Mouse (Mus musculus): ENCODE results near the gene Prok2. TPM values are rescaled to one million over a fixed set of nuclear protein-coding genes. Genes with fewer than 3 reads are reported as not detected.

Gene Prok2
- polyA plus RNA-seq (2014; fragmentation: Nextera tagmentation; extraction: Ambion mirVana), result not detected in 2 replicates

DNA sequence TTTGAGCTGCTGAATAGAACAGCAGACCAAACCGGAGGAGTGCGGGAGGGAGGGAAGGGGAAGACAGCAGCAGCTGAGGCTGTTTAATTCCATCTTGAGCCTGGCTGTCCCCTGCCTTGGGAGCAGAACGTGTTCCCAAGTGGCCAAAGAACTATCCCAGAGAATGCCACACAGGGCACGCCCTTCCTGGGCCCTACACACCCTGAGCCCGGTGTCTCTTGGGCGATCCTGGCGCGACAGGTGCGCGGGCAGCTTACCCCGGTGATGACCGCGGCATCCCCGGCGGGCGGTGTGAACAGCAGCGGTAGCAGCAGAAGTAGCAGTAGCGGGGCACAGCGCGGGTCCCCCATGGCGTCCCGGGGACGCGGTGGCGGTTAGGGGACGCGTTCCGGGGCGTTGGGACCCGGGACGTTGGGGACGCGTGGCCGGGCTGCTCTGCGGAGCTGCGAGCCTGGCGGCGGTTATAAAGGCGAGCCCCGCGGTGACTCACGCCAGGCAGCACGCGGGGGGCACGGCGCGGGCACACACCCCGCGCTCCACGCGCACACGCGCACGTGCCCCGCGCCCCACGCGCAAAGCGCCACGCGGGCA is at the start of gene Prok2:
Prok2 (minus strand) TSS at position 422 of the 591 bp plus-strand sequence.
- Histone ChIP-seq H3K9me3 (ENCODE audit: control insufficient read depth, low read length) (no peaks in the 10 kb centered on the region), H3K27me3 (replicated peaks; ENCODE audit: control insufficient read depth, insufficient read depth, low read length) (peaks cover 41% of the 10 kb centered on the region), H3K36me3 (ENCODE audit: control insufficient read depth, insufficient read depth, low read length) (no peaks in the 10 kb centered on the region), H3K9ac (ENCODE audit: low read depth, low read length) (no peak within 1 kb of the TSS), H3K4me3 (ENCODE audit: low read depth, low read length) (peak within 1 kb of the TSS; percentile 42), H3K4me1 (replicated peaks; ENCODE audit: control insufficient read depth, insufficient read depth, low read length) (no peaks in the 10 kb centered on the region; the same call in 1 of the 2 replicates), H3K27ac (ENCODE audit: low read depth, low read length) (no peak within 1 kb of the TSS), H3K4me2 (peak within 1 kb of the TSS; percentile 73)
- peak; percentile 49 for DNase-seq (ENCODE audit: low spot score)
- ATAC-seq (replicated peaks; ENCODE audit: low FRiP score), result no peak
- 1% methylated on average over 61 of the region's 61 CpGs for WGBS

DNA sequence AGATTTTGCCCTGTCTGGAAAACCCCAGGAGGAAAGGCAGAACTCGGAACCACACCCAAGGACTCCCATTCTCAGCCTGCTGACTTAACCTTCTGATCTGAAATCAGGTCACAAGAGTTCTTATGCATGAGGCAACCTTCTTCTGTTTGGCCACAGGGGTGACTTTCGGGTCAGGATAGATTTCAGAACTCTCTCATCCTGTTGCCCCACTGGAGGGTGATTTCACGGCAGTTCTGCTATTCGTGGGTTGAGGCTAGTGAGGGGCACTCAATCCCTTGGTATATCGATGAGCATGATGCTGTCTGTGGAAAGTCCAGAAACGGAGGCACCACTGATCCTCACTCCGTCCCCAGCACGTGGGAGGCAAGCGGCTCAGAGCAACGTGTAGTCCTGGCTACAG is 48.5 kb upstream of the Prok2 start:
- Histone ChIP-seq H3K9me3 (ENCODE audit: control insufficient read depth, low read length) (no peaks in the 10 kb centered on the region), H3K9ac (ENCODE audit: low read depth, low read length) (no peak overlapping the region), H3K36me3 (ENCODE audit: control insufficient read depth, insufficient read depth, low read length) (no peaks in the 10 kb centered on the region), H3K27me3 (replicated peaks; ENCODE audit: control insufficient read depth, insufficient read depth, low read length) (no peaks in the 10 kb centered on the region; the same call in 1 of the 2 replicates), H3K4me3 (ENCODE audit: low read depth, low read length) (no peak overlapping the region), H3K4me1 (replicated peaks; ENCODE audit: control insufficient read depth, insufficient read depth, low read length) (no peaks in the 10 kb centered on the region), H3K27ac (ENCODE audit: low read depth, low read length) (no peak overlapping the region), H3K4me2 (no peak overlapping the region)
- ATAC-seq (replicated peaks; ENCODE audit: low FRiP score) (no peak), DNase-seq (ENCODE audit: low spot score) (no peak)
- 78% methylated on average over 10 of the region's 10 CpGs for WGBS

GRCm38 (mm10) chr6:99768495-99768894 is 42.3 kb upstream of the Prok2 start:
- Histone ChIP-seq H3K4me1 (replicated peaks; ENCODE audit: control insufficient read depth, insufficient read depth, low read length) (no peaks in the 10 kb centered on the region), H3K27ac (ENCODE audit: low read depth, low read length) (no peak overlapping the region), H3K4me2 (no peak overlapping the region), H3K9ac (ENCODE audit: low read depth, low read length) (no peak overlapping the region), H3K9me3 (ENCODE audit: control insufficient read depth, low read length) (no peaks in the 10 kb centered on the region), H3K4me3 (ENCODE audit: low read depth, low read length) (no peak overlapping the region), H3K36me3 (ENCODE audit: control insufficient read depth, insufficient read depth, low read length) (no peaks in the 10 kb centered on the region), H3K27me3 (replicated peaks; ENCODE audit: control insufficient read depth, insufficient read depth, low read length) (no peaks in the 10 kb centered on the region)
- DNase-seq (ENCODE audit: low spot score) (no peak), ATAC-seq (replicated peaks; ENCODE audit: low FRiP score) (no peak)
- 60% methylated on average over 5 of the region's 5 CpGs for WGBS

- DNase-seq (ENCODE audit: low spot score), result no peak
- Histone ChIP-seq H3K4me3 (ENCODE audit: low read depth, low read length) (no peak overlapping the region), H3K27ac (ENCODE audit: low read depth, low read length) (no peak overlapping the region), H3K4me1 (replicated peaks; ENCODE audit: control insufficient read depth, insufficient read depth, low read length) (no peaks in the 10 kb centered on the region), H3K9me3 (ENCODE audit: control insufficient read depth, low read length) (no peaks in the 10 kb centered on the region), H3K36me3 (ENCODE audit: control insufficient read depth, insufficient read depth, low read length) (no peaks in the 10 kb centered on the region), H3K27me3 (replicated peaks; ENCODE audit: control insufficient read depth, insufficient read depth, low read length) (no peaks in the 10 kb centered on the region; the same call in 1 of the 2 replicates), H3K9ac (ENCODE audit: low read depth, low read length) (no peak overlapping the region), H3K4me2 (no peak overlapping the region)
- WGBS, result 76% methylated on average over 3 of the region's 3 CpGs
- no peak for ATAC-seq (replicated peaks; ENCODE audit: low FRiP score)
Observed at GRCm38 (mm10) chr6:99764916-99765315, 38.7 kb upstream of the Prok2 start.

DNA sequence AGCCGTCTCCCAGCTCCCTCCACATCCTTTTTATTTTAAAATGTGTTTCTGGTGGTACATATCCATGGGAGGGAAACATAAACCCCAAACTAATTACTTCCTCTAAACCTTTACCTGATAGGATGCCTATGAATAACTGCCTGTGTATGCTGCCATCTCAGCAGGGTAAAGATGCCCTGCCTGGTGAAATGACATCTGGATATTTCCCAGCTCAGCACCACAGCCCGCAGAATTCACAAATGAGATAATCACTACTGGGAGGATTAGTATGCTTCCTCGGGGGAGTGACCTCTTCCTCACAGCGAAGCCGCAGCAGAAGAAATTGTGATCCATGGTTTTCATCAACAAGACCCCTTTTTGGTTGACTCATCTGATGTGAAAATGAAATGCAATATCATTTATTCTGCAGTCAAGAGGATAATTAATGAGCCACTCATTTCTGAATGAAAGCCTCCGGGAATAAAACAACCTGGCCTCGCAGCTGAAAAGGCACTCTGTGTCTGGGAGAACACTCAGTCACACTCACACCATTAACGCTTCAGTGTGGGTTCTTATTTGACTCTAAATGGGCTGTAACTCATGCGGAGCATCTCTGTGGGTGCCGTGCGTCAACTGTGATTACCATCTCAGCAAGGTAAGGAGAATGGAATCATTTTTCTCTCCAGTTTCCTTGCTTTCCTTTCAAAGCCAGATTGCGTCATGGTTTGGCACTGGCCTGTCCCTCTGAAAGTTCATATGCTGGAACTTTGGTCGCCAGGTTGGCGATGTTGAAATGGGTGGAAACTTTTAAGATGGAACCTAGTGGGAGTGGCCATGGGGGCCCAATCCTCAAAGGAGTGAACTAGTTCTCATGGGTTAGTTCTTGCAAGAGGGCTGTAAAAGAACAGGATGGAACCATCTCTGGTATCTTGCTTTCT is 36.1 kb upstream of the Prok2 start:
- Histone ChIP-seq H3K4me3 (ENCODE audit: low read depth, low read length) (no peak overlapping the region), H3K27ac (ENCODE audit: low read depth, low read length) (no peak overlapping the region), H3K36me3 (ENCODE audit: control insufficient read depth, insufficient read depth, low read length) (no peaks in the 10 kb centered on the region), H3K9ac (ENCODE audit: low read depth, low read length) (no peak overlapping the region), H3K9me3 (ENCODE audit: control insufficient read depth, low read length) (no peaks in the 10 kb centered on the region), H3K4me2 (no peak overlapping the region), H3K4me1 (replicated peaks; ENCODE audit: control insufficient read depth, insufficient read depth, low read length) (no peaks in the 10 kb centered on the region), H3K27me3 (replicated peaks; ENCODE audit: control insufficient read depth, insufficient read depth, low read length) (no peaks in the 10 kb centered on the region; the same call in 1 of the 2 replicates)
- ATAC-seq (replicated peaks; ENCODE audit: low FRiP score) (no peak), DNase-seq (ENCODE audit: low spot score) (no peak)
- 70% methylated on average over 14 of the region's 14 CpGs for WGBS

DNA sequence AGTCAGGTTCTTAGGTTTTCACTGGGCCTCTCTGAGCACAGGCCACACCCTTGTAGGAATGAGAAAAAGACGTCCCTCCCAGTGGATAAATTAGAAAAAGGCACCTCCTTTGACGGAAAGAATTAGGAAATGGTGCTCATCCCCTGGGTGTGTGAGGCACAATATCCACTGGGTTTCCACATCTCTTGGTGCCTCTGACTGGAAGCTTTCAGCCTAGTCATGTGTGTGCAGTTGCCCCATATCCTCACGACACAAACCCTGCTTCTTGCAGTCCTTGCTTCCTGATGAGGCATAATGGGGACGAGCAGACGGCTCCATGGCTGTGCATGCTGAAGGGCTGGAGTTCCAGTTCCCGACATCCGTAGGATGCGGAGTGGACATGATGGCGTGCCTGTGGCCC is 29.9 kb upstream of the Prok2 start:
- H3K27me3 ChIP-seq (replicated peaks; ENCODE audit: control insufficient read depth, insufficient read depth, low read length), result no peaks in the 10 kb centered on the region; the same call in 1 of the 2 replicates

DNA sequence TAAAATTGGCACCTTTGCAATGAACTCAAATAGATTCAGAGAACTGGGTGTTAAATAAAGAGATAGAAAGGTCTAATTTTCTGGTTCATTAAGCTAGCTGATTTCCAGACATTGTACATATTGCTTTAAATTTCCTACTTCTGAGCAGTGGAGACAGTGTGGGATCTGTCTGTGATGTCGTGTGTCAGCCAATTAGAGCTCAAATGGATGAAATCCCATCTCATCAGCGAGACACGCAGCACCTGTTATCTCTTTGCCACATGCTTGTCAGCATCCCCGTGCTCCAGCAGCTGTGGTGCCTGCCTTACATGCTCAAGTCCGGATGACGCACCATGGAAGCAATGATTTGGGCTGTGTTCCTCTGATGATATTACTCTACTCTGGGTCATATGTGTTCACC is 25.1 kb upstream of the Prok2 start:
- no peak for ATAC-seq (replicated peaks; ENCODE audit: low FRiP score)
- DNase-seq (ENCODE audit: low spot score), result no peak
- Histone ChIP-seq H3K9me3 (ENCODE audit: control insufficient read depth, low read length) (no peaks in the 10 kb centered on the region), H3K36me3 (ENCODE audit: control insufficient read depth, insufficient read depth, low read length) (no peaks in the 10 kb centered on the region), H3K27ac (ENCODE audit: low read depth, low read length) (no peak overlapping the region), H3K4me1 (replicated peaks; ENCODE audit: control insufficient read depth, insufficient read depth, low read length) (no peaks in the 10 kb centered on the region), H3K27me3 (replicated peaks; ENCODE audit: control insufficient read depth, insufficient read depth, low read length) (no peaks in the 10 kb centered on the region), H3K9ac (ENCODE audit: low read depth, low read length) (no peak overlapping the region), H3K4me2 (no peak overlapping the region), H3K4me3 (ENCODE audit: low read depth, low read length) (no peak overlapping the region)
- WGBS, result 73% methylated on average over 6 of the region's 6 CpGs

More for the DNA sequence above, 29.9 kb upstream of the Prok2 start:
- ATAC-seq (replicated peaks; ENCODE audit: low FRiP score) (no peak), DNase-seq (ENCODE audit: low spot score) (no peak)
- Histone ChIP-seq H3K36me3 (ENCODE audit: control insufficient read depth, insufficient read depth, low read length) (no peaks in the 10 kb centered on the region), H3K4me2 (no peak overlapping the region), H3K9me3 (ENCODE audit: control insufficient read depth, low read length) (no peaks in the 10 kb centered on the region), H3K4me1 (replicated peaks; ENCODE audit: control insufficient read depth, insufficient read depth, low read length) (no peaks in the 10 kb centered on the region), H3K27ac (ENCODE audit: low read depth, low read length) (no peak overlapping the region), H3K4me3 (ENCODE audit: low read depth, low read length) (no peak overlapping the region), H3K9ac (ENCODE audit: low read depth, low read length) (no peak overlapping the region)
- 84% methylated on average over 9 of the region's 9 CpGs for whole genome bisulfite sequencing

GRCm38 (mm10) chr6:99746275-99746674 is 20.1 kb upstream of the Prok2 start:
- Histone ChIP-seq H3K9me3 (ENCODE audit: control insufficient read depth, low read length) (no peaks in the 10 kb centered on the region), H3K4me3 (ENCODE audit: low read depth, low read length) (no peak overlapping the region), H3K27ac (ENCODE audit: low read depth, low read length) (no peak overlapping the region), H3K27me3 (replicated peaks; ENCODE audit: control insufficient read depth, insufficient read depth, low read length) (no peaks in the 10 kb centered on the region), H3K4me2 (no peak overlapping the region), H3K36me3 (ENCODE audit: control insufficient read depth, insufficient read depth, low read length) (no peaks in the 10 kb centered on the region), H3K9ac (ENCODE audit: low read depth, low read length) (no peak overlapping the region), H3K4me1 (replicated peaks; ENCODE audit: control insufficient read depth, insufficient read depth, low read length) (no peaks in the 10 kb centered on the region)
- DNase-seq (ENCODE audit: low spot score) (no peak), ATAC-seq (replicated peaks; ENCODE audit: low FRiP score) (no peak)
- WGBS, result 67% methylated on average over 5 of the region's 5 CpGs

All from liver, embryonic 11.5 days (tissue).